Mouse (Mus musculus) lung, embryonic 16.5 days (tissue): Measurements from ENCODE around the gene Chit1. TPM values are rescaled to one million over a fixed set of nuclear protein-coding genes. Genes with fewer than 3 reads are reported as not detected.

Source experiments
- ATAC-seq: fragments of 200-750 bp; cut with Nextera tagmentation; 2 replicates; pipeline ENCODE4 v1.8.0; 2017; ENCODE audit warnings: low read depth, mild to moderate bottlenecking, moderate library complexity
- H3K27ac ChIP-seq: fragments of 300-500 bp; sonication (generic); 2 replicates; pipeline ENCODE4 v1.5.1; 2014; ENCODE audit warnings: mild to moderate bottlenecking, control low read depth, low read length
- H3K27me3 ChIP-seq: fragments of 300-500 bp; sonication (generic); 2 replicates; pipeline ENCODE4 v1.6.1; 2014; ENCODE audit warnings: low read depth, low read length, mixed read lengths; ENCODE audit not compliant: control insufficient read depth, insufficient read depth
- H3K36me3 ChIP-seq: fragments of 300-500 bp; sonication (generic); 2 replicates; pipeline ENCODE4 v1.6.1; 2014; ENCODE audit warnings: low read length; ENCODE audit not compliant: control insufficient read depth, insufficient read depth
- H3K4me1 ChIP-seq: fragments of 300-500 bp; sonication (generic); replicated peaks from 2 replicates; pipeline ENCODE4 v1.6.1; 2014; ENCODE audit warnings: low read length, mixed read lengths; ENCODE audit not compliant: control insufficient read depth, insufficient read depth
- H3K4me2 ChIP-seq: fragments of 300-500 bp; sonication (generic); 2 replicates; pipeline ENCODE4 v1.6.1; 2014; ENCODE audit warnings: low read depth, low read length, control low read depth
- H3K4me3 ChIP-seq: fragments of 300-500 bp; sonication (generic); 2 replicates; pipeline ENCODE4 v1.5.1; 2014; ENCODE audit warnings: mild to moderate bottlenecking, low read length, control low read depth
- H3K9ac ChIP-seq: fragments of 300-500 bp; sonication (generic); 2 replicates; pipeline ENCODE4 v1.6.1; 2014; ENCODE audit warnings: low read length, control low read depth
- H3K9me3 ChIP-seq: fragments of 300-500 bp; sonication (generic); 2 replicates; pipeline ENCODE4 v1.6.1; 2016; ENCODE audit warnings: low read length; ENCODE audit not compliant: control insufficient read depth
- WGBS: fragments of 180-500 bp; shearing (Covaris S2); extraction: QIAGEN DNeasy Blood & Tissue Kit; methylation state at CpG from one replicate; pipeline ENCODE4 v1.1.7; 2014; 5-methylcytosine and 5-hydroxymethylcytosine counted together
- polyA plus RNA-seq: library from polyadenylated mRNA; unstranded; fragments of >200 nt; fragmentation: Nextera tagmentation; extraction: Ambion mirVana; gene quantifications from 2 replicates; pipeline ENCODE4 v1.2.1, GENCODE M21; 2015

The Chit1 gene
- polyA plus RNA-seq, 1 experiment from 2014 or later, result 0.09 TPM

DNA sequence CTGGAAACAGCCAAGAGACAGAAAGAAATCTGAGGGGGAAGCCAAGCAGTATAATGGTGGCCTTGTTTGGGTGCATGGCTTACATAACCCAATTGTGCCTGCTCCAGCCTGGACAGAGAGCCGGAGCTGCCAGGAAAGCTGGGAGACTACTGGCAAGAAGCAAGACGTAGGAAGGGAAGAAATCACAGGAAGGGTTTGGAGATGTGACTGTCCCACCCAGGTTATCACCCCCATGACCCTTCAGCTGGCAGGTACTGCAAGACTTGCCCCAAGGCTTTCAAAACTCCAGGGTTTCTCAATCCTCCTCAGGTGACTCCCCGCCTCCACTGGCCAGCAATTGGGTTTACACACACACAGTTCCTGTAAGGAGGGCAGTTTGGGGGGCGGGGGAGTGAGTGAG lies 71.0 kb downstream of the Chit1 start, which contains the start of gene Chil1:
TSS of gene Chil1 (plus strand) at position 152 of the 400 bp plus-strand sequence.
- WGBS, result 51% methylated on average over 4 of the region's 4 CpGs

GRCm38 (mm10) chr1:134184089-134184488 lies 73.0 kb downstream of the Chit1 start:
- Histone ChIP-seq H3K4me2 (no peak overlapping the region), H3K27ac (no peak overlapping the region), H3K36me3 (no peaks in the 10 kb centered on the region), H3K9me3 (no peaks in the 10 kb centered on the region), H3K4me1 (peaks cover 4% of the 10 kb centered on the region; the same call in 1 of the 2 replicates), H3K27me3 (no peaks in the 10 kb centered on the region), H3K9ac (no peak overlapping the region), H3K4me3 (no peak overlapping the region)
- WGBS, result 86% methylated on average over 4 of the region's 4 CpGs
- ATAC-seq, result no peak

More for the DNA sequence above, 71.0 kb downstream of the Chit1 start, which contains the start of gene Chil1:
- H3K4me1 ChIP-seq, result no peaks in the 10 kb centered on the region
- no peak for ATAC-seq
- H3K4me2 ChIP-seq, result no peak within 1 kb of the TSS
- no peak within 1 kb of the TSS for H3K27ac ChIP-seq
- no peaks in the 10 kb centered on the region for H3K27me3 ChIP-seq
- no peak within 1 kb of the TSS for H3K9ac ChIP-seq
- no peaks in the 10 kb centered on the region for H3K36me3 ChIP-seq
- H3K9me3 ChIP-seq, result no peaks in the 10 kb centered on the region
- H3K4me3 ChIP-seq, result no peak within 1 kb of the TSS

- no peak for ATAC-seq
- Histone ChIP-seq H3K27me3 (no peaks in the 10 kb centered on the region), H3K27ac (no peak overlapping the region), H3K36me3 (no peaks in the 10 kb centered on the region), H3K4me2 (no peak overlapping the region), H3K9me3 (no peaks in the 10 kb centered on the region), H3K4me3 (no peak overlapping the region), H3K9ac (no peak overlapping the region), H3K4me1 (peaks cover 4% of the 10 kb centered on the region; the same call in 1 of the 2 replicates)
- WGBS, result 81% methylated on average over 5 of the region's 5 CpGs
These were observed 77.2 kb downstream of the Chit1 start for GRCm38 (mm10) chr1:134188217-134188616.

DNA sequence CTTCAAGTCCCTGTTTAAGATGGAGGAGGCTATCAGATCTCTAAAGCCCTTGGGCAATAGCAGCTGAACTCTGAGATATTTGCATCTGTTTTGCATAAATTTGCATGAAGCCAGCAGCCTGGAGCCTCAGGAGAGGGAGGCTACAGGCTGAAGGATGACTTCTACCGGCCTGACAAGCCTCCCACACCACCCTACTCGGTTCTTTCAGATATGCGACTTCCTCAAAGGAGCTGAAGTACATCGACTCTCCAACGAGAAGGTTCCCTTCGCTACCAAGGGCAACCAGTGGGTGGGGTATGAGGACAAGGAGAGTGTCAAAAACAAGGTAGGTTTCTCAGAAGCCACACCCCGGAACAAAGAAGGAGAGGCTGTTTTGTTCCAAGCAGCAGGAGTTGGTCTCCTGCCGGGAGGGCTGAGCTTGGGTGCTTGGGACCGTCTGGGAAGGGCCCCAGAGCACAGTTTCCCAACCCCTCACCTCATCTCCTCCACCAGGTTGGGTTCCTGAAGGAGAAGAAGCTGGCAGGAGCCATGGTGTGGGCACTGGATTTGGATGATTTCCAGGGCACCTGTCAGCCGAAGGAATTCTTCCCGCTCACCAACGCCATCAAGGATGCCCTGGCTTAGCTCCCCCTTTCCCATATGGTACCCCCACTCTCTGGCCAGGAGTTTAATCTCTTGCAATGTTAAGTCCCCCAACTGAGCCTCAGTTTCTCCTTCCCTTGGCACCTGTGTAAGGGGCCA lies 78.1 kb downstream of the Chit1 start:
- 18% methylated on average over 12 of the region's 12 CpGs for WGBS
- peaks cover 4% of the 10 kb centered on the region; the same call in 1 of the 2 replicates for H3K4me1 ChIP-seq
- H3K36me3 ChIP-seq, result no peaks in the 10 kb centered on the region
- no peaks in the 10 kb centered on the region for H3K27me3 ChIP-seq
- H3K9me3 ChIP-seq, result no peaks in the 10 kb centered on the region
- ATAC-seq, result peak; percentile 63
- H3K27ac ChIP-seq, result no peak overlapping the region
- H3K4me3 ChIP-seq, result no peak overlapping the region
- H3K9ac ChIP-seq, result no peak overlapping the region
- no peak overlapping the region for H3K4me2 ChIP-seq

- Histone ChIP-seq H3K9me3 (no peaks in the 10 kb centered on the region), H3K4me2 (no peak overlapping the region), H3K36me3 (no peaks in the 10 kb centered on the region), H3K4me1 (peaks cover 6% of the 10 kb centered on the region), H3K27me3 (no peaks in the 10 kb centered on the region), H3K9ac (no peak overlapping the region), H3K4me3 (no peak overlapping the region), H3K27ac (no peak overlapping the region)
- WGBS, result 86% methylated on average over 5 of the region's 5 CpGs
- no peak for ATAC-seq
These were observed 80.2 kb downstream of the Chit1 start for GRCm38 (mm10) chr1:134191192-134191591.

DNA sequence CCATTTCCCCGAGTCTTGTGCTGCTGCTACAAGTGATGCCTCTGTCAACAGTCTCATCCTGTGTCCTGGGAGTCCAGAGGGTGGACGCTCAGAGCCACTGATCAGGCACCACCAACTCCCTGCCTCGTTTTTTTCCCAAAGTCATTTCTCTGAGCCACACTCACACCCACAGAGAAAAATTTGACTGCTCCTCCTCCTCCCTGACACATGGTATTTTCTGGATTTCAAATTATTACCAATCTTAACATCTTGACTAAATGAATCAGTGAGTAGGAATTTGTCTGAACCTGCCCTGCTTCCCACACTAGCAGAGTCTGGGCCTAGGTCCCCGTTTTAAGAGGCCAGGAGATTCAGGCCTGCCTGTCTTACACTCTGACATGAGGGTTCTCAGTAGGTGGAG lies 81.0 kb downstream of the Chit1 start:
- H3K9me3 ChIP-seq, result no peaks in the 10 kb centered on the region
- H3K4me3 ChIP-seq, result no peak overlapping the region
- H3K4me2 ChIP-seq, result no peak overlapping the region
- H3K27ac ChIP-seq, result no peak overlapping the region
- no peaks in the 10 kb centered on the region for H3K27me3 ChIP-seq
- no peak for ATAC-seq
- H3K9ac ChIP-seq, result no peak overlapping the region
- H3K36me3 ChIP-seq, result no peaks in the 10 kb centered on the region
- peaks cover 6% of the 10 kb centered on the region for H3K4me1 ChIP-seq
- 27% methylated on average over 4 of the region's 4 CpGs for whole genome bisulfite sequencing

GRCm38 (mm10) chr1:134193126-134193525 lies 82.1 kb downstream of the Chit1 start, which contains the start of gene Mybph:
Gene Mybph, plus strand, starts transcription at chr1:134193448.
- Histone ChIP-seq H3K4me3 (no peak within 1 kb of the TSS), H3K27me3 (no peaks in the 10 kb centered on the region), H3K27ac (no peak within 1 kb of the TSS), H3K4me2 (no peak within 1 kb of the TSS), H3K9me3 (no peaks in the 10 kb centered on the region), H3K9ac (no peak within 1 kb of the TSS), H3K4me1 (peaks cover 6% of the 10 kb centered on the region), H3K36me3 (no peaks in the 10 kb centered on the region)
- no peak for ATAC-seq
- WGBS, result 85% methylated on average over 1 of the region's 1 CpGs

- H3K4me3 ChIP-seq, result no peak overlapping the region
- no peak overlapping the region for H3K27ac ChIP-seq
- WGBS, result 48% methylated on average over 7 of the region's 7 CpGs
- no peaks in the 10 kb centered on the region for H3K36me3 ChIP-seq
- no peaks in the 10 kb centered on the region for H3K27me3 ChIP-seq
- no peak for ATAC-seq
- no peaks in the 10 kb centered on the region for H3K9me3 ChIP-seq
- H3K4me1 ChIP-seq, result peaks cover 4% of the 10 kb centered on the region
- no peak overlapping the region for H3K9ac ChIP-seq
- no peak overlapping the region for H3K4me2 ChIP-seq
These were observed 82.7 kb downstream of the Chit1 start for GRCm38 (mm10) chr1:134193674-134194197.

DNA sequence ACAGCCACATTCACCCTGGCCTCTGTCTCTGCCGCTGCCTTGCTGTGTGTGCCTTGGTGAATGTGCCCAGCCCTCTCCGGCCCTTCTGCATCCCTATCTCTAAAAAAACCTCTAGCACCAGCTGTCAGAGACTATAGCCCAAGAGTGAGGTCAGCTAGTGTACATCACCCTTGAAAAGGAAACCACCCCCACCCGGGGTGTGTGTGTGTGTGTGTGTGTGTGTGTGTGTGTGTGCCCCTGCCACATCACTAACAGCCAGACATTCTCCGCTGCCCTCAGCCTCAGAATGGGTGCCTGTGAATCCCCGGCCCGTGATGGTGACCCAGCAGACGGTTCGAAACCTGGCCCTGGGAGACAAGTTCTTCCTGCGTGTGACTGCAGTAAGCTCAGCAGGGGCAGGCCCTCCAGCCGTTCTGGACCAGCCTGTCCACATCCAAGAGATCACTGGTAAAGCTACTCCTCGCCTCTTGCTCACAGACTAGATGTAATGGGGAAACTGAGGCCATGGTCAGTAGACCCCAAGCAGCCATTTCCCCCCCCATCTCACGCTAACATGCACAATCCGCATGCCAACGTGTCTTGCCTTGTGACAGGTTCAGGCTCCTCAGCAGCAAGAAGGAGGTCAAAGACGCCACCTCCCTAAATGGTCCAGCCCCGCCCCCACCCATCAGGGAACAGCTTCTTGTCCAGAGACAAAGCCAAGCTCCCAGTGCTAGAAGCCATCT lies 83.4 kb downstream of the Chit1 start:
- WGBS, result 72% methylated on average over 16 of the region's 16 CpGs
- Histone ChIP-seq H3K4me3 (no peak overlapping the region), H3K4me1 (peaks cover 2% of the 10 kb centered on the region; the same call in 1 of the 2 replicates), H3K27ac (no peak overlapping the region), H3K27me3 (no peaks in the 10 kb centered on the region), H3K36me3 (no peaks in the 10 kb centered on the region), H3K9me3 (no peaks in the 10 kb centered on the region), H3K9ac (no peak overlapping the region), H3K4me2 (no peak overlapping the region)
- ATAC-seq, result no peak
